Mouse (Mus musculus) cortical plate, adult 2 months (tissue): ENCODE measurements around the gene Stk35. TPM values are rescaled to one million over a fixed set of nuclear protein-coding genes. Genes with fewer than 3 reads are reported as not detected.

Experiments
- H3K27ac ChIP-seq: fragments of 200-500 bp; 2 replicates; pipeline ENCODE4 v1.5.1; 2012; ENCODE audit warnings: low read length, control low read depth, inconsistent platforms; ENCODE audit not compliant: insufficient read depth
- H3K4me1 ChIP-seq: fragments of 200-500 bp; 2 replicates; pipeline ENCODE4 v1.6.1; 2011; ENCODE audit warnings: low read length; ENCODE audit not compliant: control insufficient read depth, insufficient read depth
- H3K4me3 ChIP-seq: fragments of 200-500 bp; 2 replicates; pipeline ENCODE4 v1.5.1; 2011; ENCODE audit warnings: mild to moderate bottlenecking, low read length, control low read depth; ENCODE audit not compliant: insufficient read depth
- CTCF ChIP-seq: fragments of 200-500 bp; IDR thresholded peaks from 2 replicates; pipeline ENCODE4 v1.5.1; 2011; ENCODE audit warnings: mild to moderate bottlenecking, control low read depth, low read length; ENCODE audit not compliant: insufficient read depth; ENCODE audit errors: extremely low read depth
- POLR2A ChIP-seq: fragments of 200-500 bp; IDR thresholded peaks from 2 replicates; pipeline ENCODE4 v1.6.1; 2011; ENCODE audit warnings: mild to moderate bottlenecking, low read length, control low read depth; ENCODE audit not compliant: insufficient read depth; ENCODE audit errors: extremely low read depth
- polyA plus RNA-seq: library from polyadenylated mRNA; depleted of rRNA; stranded (reverse); fragments of >200 nt; gene quantifications from 2 replicates; pipeline ENCODE4 v1.2.3, GENCODE M21; 2012; rRNA removed

The Stk35 gene
- polyA plus RNA-seq = 24.4 and 24.7 TPM in 2 replicates

GRCm38 (mm10) chr2:129800271-129800903, at the start of gene Stk35:
Stk35 (plus strand) TSS chr2:129800517.
- peak within 1 kb of the TSS; percentile 73 for H3K4me3 ChIP-seq
- H3K4me1 ChIP-seq = peaks cover 8% of the 10 kb centered on the region
- peak within 1 kb of the TSS; percentile 93 for H3K27ac ChIP-seq
- TF ChIP-seq POLR2A (0 out of 2 replicates have a peak, but pooled peaks have one; percentile 20), CTCF (no peak)

- H3K27ac ChIP-seq = no peak overlapping the region
- no peak overlapping the region for H3K4me3 ChIP-seq
- TF ChIP-seq CTCF (no peak), POLR2A (no peak)
- H3K4me1 ChIP-seq = no peaks in the 10 kb centered on the region
These were observed 18.3 kb upstream of the Stk35 start for GRCm38 (mm10) chr2:129782046-129782445.

- Histone ChIP-seq H3K4me1 (no peaks in the 10 kb centered on the region), H3K4me3 (no peak overlapping the region), H3K27ac (no peak overlapping the region)
- TF ChIP-seq CTCF (no peak), POLR2A (no peak)
These were observed 3.8 kb upstream of the Stk35 start for GRCm38 (mm10) chr2:129796501-129796900.

- Histone ChIP-seq H3K4me1 (peaks cover 5% of the 10 kb centered on the region), H3K27ac (no peak overlapping the region), H3K4me3 (no peak overlapping the region)
- TF ChIP-seq POLR2A (no peak), CTCF (no peak)
These were observed 2.6 kb upstream of the Stk35 start for GRCm38 (mm10) chr2:129797709-129798108.

GRCm38 (mm10) chr2:129798410-129798809, 1.9 kb upstream of the Stk35 start:
- no peak overlapping the region for H3K27ac ChIP-seq
- H3K4me1 ChIP-seq = peaks cover 5% of the 10 kb centered on the region
- TF ChIP-seq POLR2A (no peak), CTCF (no peak)
- H3K4me3 ChIP-seq = no peak overlapping the region

GRCm38 (mm10) chr2:129800904-129801230, 550 bp downstream of the Stk35 start:
- Histone ChIP-seq H3K4me1 (peaks cover 8% of the 10 kb centered on the region), H3K27ac (peak overlapping the region; percentile 93), H3K4me3 (peak overlapping the region; percentile 73)
- no peak for TF ChIP-seq CTCF
- peak; percentile 52; the same call in 1 of the 2 replicates for TF ChIP-seq POLR2A

- H3K27ac ChIP-seq = peak overlapping the region; percentile 93
- TF ChIP-seq POLR2A (0 out of 2 replicates have a peak, but pooled peaks have one; percentile 5), CTCF (no peak)
- peak overlapping the region; percentile 73 for H3K4me3 ChIP-seq
- peaks cover 9% of the 10 kb centered on the region for H3K4me1 ChIP-seq
These were observed 1.1 kb downstream of the Stk35 start for GRCm38 (mm10) chr2:129801231-129802029.

GRCm38 (mm10) chr2:129805486-129805885, 5.2 kb downstream of the Stk35 start:
- no peak for TF ChIP-seq CTCF
- no peak for TF ChIP-seq POLR2A
- Histone ChIP-seq H3K27ac (no peak overlapping the region), H3K4me1 (peaks cover 11% of the 10 kb centered on the region), H3K4me3 (no peak overlapping the region)

- peaks cover 11% of the 10 kb centered on the region for H3K4me1 ChIP-seq
- TF ChIP-seq POLR2A = no peak
- no peak for TF ChIP-seq CTCF
- no peak overlapping the region for H3K27ac ChIP-seq
- no peak overlapping the region for H3K4me3 ChIP-seq
These were observed 6.2 kb downstream of the Stk35 start for GRCm38 (mm10) chr2:129806486-129806885.

GRCm38 (mm10) chr2:129810563-129810962, 10.2 kb downstream of the Stk35 start:
- TF ChIP-seq POLR2A = no peak
- no peak for TF ChIP-seq CTCF
- Histone ChIP-seq H3K27ac (no peak overlapping the region), H3K4me1 (peaks cover 8% of the 10 kb centered on the region), H3K4me3 (no peak overlapping the region)
